Mouse (Mus musculus) megakaryocyte, embryonic 14.5 days (primary cell): ENCODE results near the gene Acer2.
A peak's percentile ranks its signal among the peaks of the same experiment; 100 is the strongest.

Source experiments
- FLI1 ChIP-seq: IDR thresholded peaks from 2 replicates; pipeline ENCODE4 v1.6.1; 2012; ENCODE audit warnings: low read length, inconsistent platforms, mixed read lengths
- GATA1 ChIP-seq: IDR thresholded peaks from 3 replicates; pipeline ENCODE4 v1.6.1; 2012; ENCODE audit warnings: mixed read lengths, low read length, inconsistent platforms, borderline replicate concordance

DNA sequence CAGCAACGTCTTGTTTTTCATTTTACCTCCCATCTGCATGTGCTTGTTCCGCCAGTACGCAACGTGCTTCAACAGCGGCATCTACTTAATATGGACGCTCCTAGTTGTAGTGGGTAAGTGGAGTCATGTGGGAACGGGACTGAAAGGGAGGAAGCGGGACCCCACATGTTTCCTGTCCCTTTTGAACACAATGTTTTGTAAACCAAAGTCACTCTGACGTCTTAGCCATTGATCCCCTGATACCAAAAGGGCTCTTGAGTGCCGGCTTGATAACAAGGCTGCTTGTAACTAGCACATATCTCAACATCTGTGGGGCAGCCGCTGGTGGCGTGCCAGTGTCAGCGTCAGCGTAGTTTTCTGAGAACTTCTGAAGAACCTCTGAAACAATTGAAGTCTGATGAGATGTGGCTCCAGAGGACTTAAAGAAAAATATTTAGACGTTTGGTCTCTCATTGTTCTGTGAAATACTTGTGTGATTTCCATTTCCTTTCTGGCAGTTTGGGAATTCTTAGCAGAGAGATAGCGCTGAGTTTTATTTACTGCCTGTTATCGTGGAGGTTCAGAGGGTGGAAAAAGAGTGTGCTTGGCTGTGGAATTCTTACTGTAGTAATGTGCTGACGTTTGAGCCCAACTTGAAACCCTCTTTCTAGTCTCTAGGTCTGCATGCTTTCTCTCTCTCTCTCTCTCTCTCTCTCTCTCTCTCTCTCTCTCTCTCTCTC is 12.1 kb downstream of the Acer2 start:
- 0 out of 3 replicates have a peak, but pooled peaks have one; percentile 30 for TF ChIP-seq GATA1
- no peak for TF ChIP-seq FLI1
